Mouse (Mus musculus): Measurements from ENCODE around the gene Vil1. TPM values are rescaled to one million over a fixed set of nuclear protein-coding genes. Genes with fewer than 3 reads are reported as not detected.
A peak's percentile ranks its signal among the peaks of the same experiment; 100 is the strongest.
"Not testable (repeated sequence)": the region's sequence is repeated elsewhere in the genome, so short reads cannot be mapped to it uniquely, and the experiment has no call there.

The Vil1 gene
- polyA plus RNA-seq, 1 experiment from 2014 or later = 0.08 TPM

DNA sequence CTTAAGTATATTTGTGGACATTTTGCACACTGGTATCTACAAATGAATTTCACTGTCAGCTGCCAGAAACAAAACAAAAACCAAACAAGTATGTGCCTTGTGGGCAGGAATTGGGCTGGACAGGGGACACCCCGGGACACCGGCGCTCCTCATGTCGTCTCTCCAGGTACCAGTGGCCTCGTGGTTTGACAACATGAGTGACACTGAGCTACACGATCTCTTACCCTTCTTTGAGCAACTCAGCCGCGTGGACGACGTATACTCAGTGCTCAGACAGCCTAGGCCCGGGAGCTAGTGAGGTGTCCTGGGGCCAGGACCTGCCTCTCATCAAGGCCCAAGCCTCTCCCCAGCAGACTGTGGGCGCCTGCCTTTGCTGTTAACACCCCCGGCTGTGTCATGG is 13.9 kb upstream of the Vil1 start:
- Histone ChIP-seq H3K4me2 (replicated peaks) (no peak overlapping the region), H3K27me3 (no peaks in the 10 kb centered on the region), H3K9ac (no peak overlapping the region), H3K4me3 (replicated peaks) (no peak overlapping the region), H3K27ac (replicated peaks) (no peak overlapping the region; the same call in 1 of the 2 replicates), H3K9me3 (replicated peaks) (no peaks in the 10 kb centered on the region), H3K36me3 (peaks cover 19% of the 10 kb centered on the region), H3K4me1 (peaks cover 41% of the 10 kb centered on the region)
- no peak for ATAC-seq (ENCODE audit: insufficient number of reproducible peaks, low FRiP score, low TSS enrichment, low read depth)
- 79% methylated on average over 13 of the region's 13 CpGs for WGBS

GRCm38 (mm10) chr1:74396456-74397222 is 12.5 kb upstream of the Vil1 start:
- not testable (repeated sequence) for H3K27me3 ChIP-seq; H3K9ac ChIP-seq; H3K9me3 ChIP-seq (replicated peaks)
- Histone ChIP-seq H3K4me1 (peaks cover 34% of the 10 kb centered on the region), H3K4me2 (replicated peaks) (peak overlapping the region; percentile 80), H3K4me3 (replicated peaks) (peak overlapping the region; percentile 44), H3K27ac (replicated peaks) (peak overlapping the region; percentile 94), H3K36me3 (peaks cover 19% of the 10 kb centered on the region)
- ATAC-seq (ENCODE audit: insufficient number of reproducible peaks, low FRiP score, low TSS enrichment, low read depth) = 0 out of 2 replicates have a peak, but pooled peaks have one; percentile 0
- WGBS = 5% methylated on average over 12 of the region's 12 CpGs

DNA sequence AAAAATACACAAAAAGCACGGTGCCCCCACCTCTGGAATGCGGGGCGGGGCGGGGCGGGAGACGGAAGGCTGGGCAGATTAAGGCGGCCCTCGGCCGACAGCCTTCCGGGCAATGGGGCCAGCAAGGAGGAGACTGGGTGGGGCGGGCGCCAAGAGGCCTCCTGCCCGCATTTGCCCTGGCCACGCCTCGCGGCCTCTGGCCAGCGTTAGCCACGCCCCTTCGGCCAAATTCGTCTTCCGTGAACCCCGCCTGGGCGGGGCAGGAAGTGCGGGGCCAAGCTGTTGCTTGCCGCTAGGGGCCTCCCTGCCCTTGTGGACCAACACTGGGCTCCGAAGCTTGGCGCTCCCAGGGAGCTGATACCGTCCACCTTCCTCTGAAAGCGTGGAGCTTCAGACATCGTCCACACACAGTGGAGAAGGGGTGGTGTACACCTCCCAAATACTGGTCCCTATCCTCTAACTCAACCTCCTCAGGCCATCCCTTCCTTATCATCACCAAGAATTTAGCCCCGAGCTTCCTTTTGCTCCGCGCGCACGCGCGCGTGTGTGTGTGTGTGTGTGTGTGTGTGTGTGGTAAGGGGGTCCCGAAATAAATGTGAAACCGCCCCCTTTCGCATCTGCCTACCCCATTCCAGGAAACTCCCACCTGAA is 11.8 kb upstream of the Vil1 start:
- peak; percentile 89 for ATAC-seq (ENCODE audit: insufficient number of reproducible peaks, low FRiP score, low TSS enrichment, low read depth)
- Histone ChIP-seq H3K4me3 (replicated peaks) (peak overlapping the region; percentile 44), H3K4me2 (replicated peaks) (peak overlapping the region; percentile 80), H3K27me3 (no peaks in the 10 kb centered on the region), H3K9ac (peak overlapping the region; percentile 39), H3K9me3 (replicated peaks) (no peaks in the 10 kb centered on the region), H3K27ac (replicated peaks) (peak overlapping the region; percentile 94), H3K4me1 (peaks cover 33% of the 10 kb centered on the region), H3K36me3 (peaks cover 19% of the 10 kb centered on the region)
- under 1% methylated on average over 41 of the region's 41 CpGs for WGBS

DNA sequence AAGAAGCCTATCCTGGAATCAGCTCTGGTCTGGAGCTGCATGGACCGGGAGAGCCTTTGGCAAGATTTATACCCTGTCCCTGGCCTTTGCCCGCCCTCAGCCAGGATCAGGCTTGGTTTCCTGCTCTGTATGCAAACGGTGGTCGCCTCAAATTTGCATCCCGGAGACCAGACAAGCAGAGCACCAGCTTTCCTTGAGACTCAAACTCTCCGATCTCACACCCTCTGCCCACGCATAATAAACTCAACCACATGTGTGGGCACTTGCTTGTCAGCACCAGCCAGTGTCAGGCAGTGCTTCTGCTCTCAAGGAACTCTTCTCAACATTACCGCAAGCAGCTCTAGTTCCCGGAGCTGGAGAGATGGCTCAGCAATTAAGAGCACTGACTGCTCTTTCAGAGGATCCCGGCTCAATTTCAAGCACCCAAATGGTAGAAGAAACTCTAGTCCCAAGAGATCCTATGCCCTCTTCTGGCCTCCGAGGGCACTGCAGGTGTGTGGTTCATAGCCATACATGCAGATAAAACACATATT is 11.2 kb upstream of the Vil1 start:
- 3% methylated on average over 11 of the region's 11 CpGs for WGBS
- 0 out of 2 replicates have a peak, but pooled peaks have one; percentile 2 for ATAC-seq (ENCODE audit: insufficient number of reproducible peaks, low FRiP score, low TSS enrichment, low read depth)
- Histone ChIP-seq H3K36me3 (peaks cover 19% of the 10 kb centered on the region), H3K4me2 (replicated peaks) (peak overlapping the region; percentile 80), H3K4me3 (replicated peaks) (peak overlapping the region; percentile 44), H3K9ac (peak overlapping the region; percentile 39), H3K27ac (replicated peaks) (peak overlapping the region; percentile 94), H3K27me3 (no peaks in the 10 kb centered on the region), H3K9me3 (replicated peaks) (no peaks in the 10 kb centered on the region), H3K4me1 (peaks cover 27% of the 10 kb centered on the region)

DNA sequence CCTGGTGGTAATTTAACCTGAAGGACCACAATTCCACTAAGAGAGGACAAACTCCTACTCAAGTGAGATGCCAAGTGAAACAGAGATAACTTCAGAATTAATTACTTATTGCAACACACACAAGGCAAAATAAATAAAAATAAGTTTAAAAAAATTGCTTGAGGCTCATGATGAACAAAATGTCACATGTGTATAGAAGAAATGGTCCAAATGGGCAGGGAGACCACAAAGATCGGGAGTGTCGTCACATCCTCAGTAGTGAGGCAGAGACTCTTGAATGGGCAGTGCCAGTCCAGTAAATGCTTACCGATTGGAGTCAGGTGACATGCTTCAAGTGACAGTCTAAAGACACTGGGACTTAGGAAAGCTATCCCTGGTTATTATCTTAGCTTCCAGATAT is 8.6 kb upstream of the Vil1 start:
- WGBS = 70% methylated on average over 3 of the region's 3 CpGs

GRCm38 (mm10) chr1:74401015-74401702 is 8.0 kb upstream of the Vil1 start:
- Histone ChIP-seq H3K27me3 (no peaks in the 10 kb centered on the region), H3K9ac (no peak overlapping the region), H3K4me1 (peaks cover 5% of the 10 kb centered on the region; the same call in 1 of the 2 replicates), H3K36me3 (no peaks in the 10 kb centered on the region), H3K4me3 (replicated peaks) (no peak overlapping the region), H3K9me3 (replicated peaks) (no peaks in the 10 kb centered on the region), H3K4me2 (replicated peaks) (no peak overlapping the region), H3K27ac (replicated peaks) (no peak overlapping the region)
- 50% methylated on average over 16 of the region's 16 CpGs for WGBS
- ATAC-seq (ENCODE audit: insufficient number of reproducible peaks, low FRiP score, low TSS enrichment, low read depth) = no peak

More for the DNA sequence above, 8.6 kb upstream of the Vil1 start:
- no peak overlapping the region for H3K9ac ChIP-seq
- no peaks in the 10 kb centered on the region for H3K36me3 ChIP-seq
- H3K4me1 ChIP-seq = peaks cover 5% of the 10 kb centered on the region; the same call in 1 of the 2 replicates
- H3K27me3 ChIP-seq = no peaks in the 10 kb centered on the region
- ATAC-seq (ENCODE audit: insufficient number of reproducible peaks, low FRiP score, low TSS enrichment, low read depth) = no peak
- no peak overlapping the region for H3K27ac ChIP-seq (replicated peaks)
- H3K4me3 ChIP-seq (replicated peaks) = no peak overlapping the region
- no peaks in the 10 kb centered on the region for H3K9me3 ChIP-seq (replicated peaks)
- H3K4me2 ChIP-seq (replicated peaks) = no peak overlapping the region

DNA sequence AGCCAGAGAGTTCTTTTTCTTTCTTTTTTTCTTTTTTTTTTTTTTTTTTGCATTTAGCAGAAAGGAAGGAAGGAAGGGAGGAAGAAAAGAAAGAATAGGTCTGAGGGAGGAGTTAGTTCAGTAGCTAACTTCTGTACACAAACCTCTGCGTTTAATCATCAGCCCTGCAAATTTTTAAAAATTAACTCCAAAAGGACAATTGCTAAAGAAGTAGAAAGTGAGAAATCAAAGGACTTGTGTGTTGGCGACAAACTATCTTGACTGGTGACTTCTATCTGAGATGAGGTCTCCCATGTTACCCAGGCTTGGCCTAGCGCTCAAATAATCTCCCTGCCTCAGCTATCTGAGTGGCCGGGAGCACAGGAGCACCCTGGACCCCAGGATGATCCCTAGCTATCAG is 5.0 kb upstream of the Vil1 start:
- no peak for ATAC-seq (ENCODE audit: insufficient number of reproducible peaks, low FRiP score, low TSS enrichment, low read depth)
- Histone ChIP-seq H3K4me1 (no peaks in the 10 kb centered on the region; the same call in 1 of the 2 replicates), H3K27ac (replicated peaks) (no peak overlapping the region), H3K36me3 (no peaks in the 10 kb centered on the region), H3K4me2 (replicated peaks) (no peak overlapping the region), H3K27me3 (no peaks in the 10 kb centered on the region), H3K9ac (no peak overlapping the region), H3K9me3 (replicated peaks) (no peaks in the 10 kb centered on the region), H3K4me3 (replicated peaks) (no peak overlapping the region)
- 86% methylated on average over 4 of the region's 4 CpGs for WGBS

- no peaks in the 10 kb centered on the region for H3K27me3 ChIP-seq
- no peak overlapping the region for H3K27ac ChIP-seq (replicated peaks)
- WGBS = 44% methylated on average over 2 of the region's 2 CpGs
- no peak overlapping the region for H3K9ac ChIP-seq
- H3K36me3 ChIP-seq = no peaks in the 10 kb centered on the region
- H3K4me2 ChIP-seq (replicated peaks) = no peak overlapping the region
- ATAC-seq (ENCODE audit: insufficient number of reproducible peaks, low FRiP score, low TSS enrichment, low read depth) = no peak
- no peaks in the 10 kb centered on the region for H3K9me3 ChIP-seq (replicated peaks)
- no peaks in the 10 kb centered on the region; the same call in 1 of the 2 replicates for H3K4me1 ChIP-seq
- H3K4me3 ChIP-seq (replicated peaks) = no peak overlapping the region
Measured at GRCm38 (mm10) chr1:74411753-74412325, 2.7 kb downstream of the Vil1 start.

DNA sequence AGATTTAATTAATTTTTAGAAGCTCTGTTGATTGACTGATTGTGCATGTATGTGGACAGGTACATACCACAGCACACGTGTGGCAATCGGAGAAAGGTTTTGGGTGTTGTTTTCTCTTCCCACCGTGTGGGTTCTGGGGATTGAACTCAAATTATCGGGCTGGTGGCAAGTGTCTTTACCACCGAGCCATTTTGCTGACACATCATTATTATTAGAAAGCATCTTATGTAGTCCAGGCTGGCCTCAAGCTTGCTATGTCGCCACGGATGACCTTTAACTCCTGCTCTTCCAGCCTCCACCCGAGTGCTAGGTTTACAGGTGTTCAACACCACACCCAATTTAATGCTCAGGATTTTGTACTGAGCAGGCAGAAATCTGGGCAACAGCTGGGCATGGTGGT is 3.5 kb downstream of the Vil1 start:
- H3K4me2 ChIP-seq (replicated peaks) = no peak overlapping the region

DNA sequence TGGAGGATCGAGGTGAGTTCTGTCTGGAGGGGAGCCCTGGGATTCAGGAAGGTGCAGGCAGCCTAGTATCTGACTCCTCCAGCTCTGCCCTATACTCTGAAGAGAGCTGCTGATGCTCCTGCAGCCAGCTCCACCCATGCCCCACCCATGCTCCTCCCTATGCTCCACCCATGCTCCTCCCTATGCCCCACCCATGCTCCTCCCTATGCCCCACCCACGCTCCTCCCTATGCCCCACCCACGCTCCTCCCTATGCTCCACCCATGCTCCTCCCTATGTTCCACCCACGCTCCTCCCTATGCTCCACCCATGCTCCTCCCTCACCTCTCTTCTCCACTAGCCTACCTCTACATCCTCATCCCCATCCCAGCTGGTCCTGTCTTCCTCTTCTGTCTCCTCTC is 6.0 kb downstream of the Vil1 start:
- Histone ChIP-seq H3K27me3 (no peaks in the 10 kb centered on the region), H3K36me3 (no peaks in the 10 kb centered on the region), H3K4me3 (replicated peaks) (no peak overlapping the region), H3K9me3 (replicated peaks) (no peaks in the 10 kb centered on the region), H3K4me2 (replicated peaks) (no peak overlapping the region), H3K9ac (no peak overlapping the region), H3K27ac (replicated peaks) (no peak overlapping the region), H3K4me1 (no peaks in the 10 kb centered on the region)
- peak; percentile 41; the same call in 1 of the 2 replicates for ATAC-seq (ENCODE audit: insufficient number of reproducible peaks, low FRiP score, low TSS enrichment, low read depth)
- 50% methylated on average over 4 of the region's 4 CpGs for WGBS

More for the DNA sequence above, 3.5 kb downstream of the Vil1 start:
- WGBS = 75% methylated on average over 8 of the region's 8 CpGs
- no peak for ATAC-seq (ENCODE audit: insufficient number of reproducible peaks, low FRiP score, low TSS enrichment, low read depth)
- H3K9ac ChIP-seq = no peak overlapping the region
- no peaks in the 10 kb centered on the region for H3K9me3 ChIP-seq (replicated peaks)
- H3K36me3 ChIP-seq = no peaks in the 10 kb centered on the region
- H3K27ac ChIP-seq (replicated peaks) = no peak overlapping the region
- H3K4me1 ChIP-seq = no peaks in the 10 kb centered on the region; the same call in 1 of the 2 replicates
- no peaks in the 10 kb centered on the region for H3K27me3 ChIP-seq
- H3K4me3 ChIP-seq (replicated peaks) = no peak overlapping the region
